Mouse (Mus musculus) MEL (cell line): ENCODE results near the gene Ctsl. TPM values are rescaled to one million over a fixed set of nuclear protein-coding genes. Genes with fewer than 3 reads are reported as not detected.

ENCODE experiments used
- DNase-seq: peaks from one replicate; pipeline ENCODE4 v3.0.0; 2011; ENCODE audit warnings: low read depth, low spot score
- H3K27ac ChIP-seq: 2 replicates; pipeline ENCODE4 v1.5.1; 2012; ENCODE audit warnings: low read depth, mild to moderate bottlenecking, control low read depth, low read length, moderate library complexity; ENCODE audit not compliant: control insufficient read depth
- H3K27me3 ChIP-seq, 2 experiments: fragments of 150-350 bp in 1 of 2; sonication (generic) in 1 of 2; 2 replicates each; pipeline ENCODE4 v1.6.1; 2012; ENCODE audit warnings: low read length in 2 of 2, mild to moderate bottlenecking in 2 of 2, improper control_type of control experiment in 1 of 2, moderate library complexity in 1 of 2; ENCODE audit not compliant: insufficient read depth in 2 of 2, control insufficient read depth in 1 of 2
- H3K36me3 ChIP-seq, 2 experiments: 2 replicates each; pipeline ENCODE4 v1.6.1; 2012 to 2014; ENCODE audit warnings: low read length in 2 of 2, improper control_type of control experiment in 1 of 2, inconsistent platforms in 1 of 2, mild to moderate bottlenecking in 1 of 2; ENCODE audit not compliant: insufficient read depth in 2 of 2, control insufficient read depth in 1 of 2
- H3K4me1 ChIP-seq, 2 experiments: fragments of 150-350 bp in 1 of 2; sonication (generic) in 1 of 2; 2 replicates each; pipeline ENCODE4 v1.6.1; 2012; ENCODE audit warnings: low read length in 2 of 2, improper control_type of control experiment in 1 of 2, mild to moderate bottlenecking in 1 of 2; ENCODE audit not compliant: insufficient read depth in 2 of 2, control insufficient read depth in 1 of 2
- H3K4me3 ChIP-seq, 2 experiments: fragments of 150-350 bp in 1 of 2; sonication (generic) in 1 of 2; 2 replicates each; pipeline ENCODE4 v1.5.1; 2012; ENCODE audit warnings: low read depth in 2 of 2, low read length in 2 of 2, mild to moderate bottlenecking in 2 of 2, moderate library complexity in 2 of 2, control low read depth in 1 of 2, improper control_type of control experiment in 1 of 2; ENCODE audit not compliant: control insufficient read depth in 1 of 2, insufficient read depth in 1 of 2
- H3K79me2 ChIP-seq: 2 replicates; pipeline ENCODE4 v1.6.1; 2012; ENCODE audit warnings: mild to moderate bottlenecking, low read length, moderate library complexity; ENCODE audit not compliant: control insufficient read depth, poor library complexity, insufficient read depth
- H3K9ac ChIP-seq: 2 replicates; pipeline ENCODE4 v1.6.1; 2012; ENCODE audit warnings: low read depth, mild to moderate bottlenecking, control low read depth, low read length, moderate library complexity; ENCODE audit not compliant: control insufficient read depth, poor library complexity, severe bottlenecking
- H3K9me3 ChIP-seq: fragments of 150-350 bp; sonication (generic); replicated peaks from 2 replicates; pipeline ENCODE4 v1.6.1; 2012; ENCODE audit warnings: mild to moderate bottlenecking, low read length, improper control_type of control experiment, moderate library complexity; ENCODE audit not compliant: insufficient read depth
- BHLHE40 ChIP-seq: IDR thresholded peaks from 2 replicates; pipeline ENCODE4 v1.6.1; 2012; ENCODE audit warnings: low read depth, mild to moderate bottlenecking, inconsistent platforms, low read length, improper control_type of control experiment, borderline replicate concordance
- CHD1 ChIP-seq: IDR thresholded peaks from 2 replicates; pipeline ENCODE4 v1.6.1; 2012; ENCODE audit warnings: low read depth, mild to moderate bottlenecking, inconsistent platforms, low read length, improper control_type of control experiment
- CHD2 ChIP-seq: IDR thresholded peaks from 2 replicates; pipeline ENCODE4 v1.6.1; 2011; ENCODE audit warnings: low read length, improper control_type of control experiment
- CTCF ChIP-seq, 3 experiments: IDR thresholded peaks in 2 of 3; conservative IDR thresholded peaks in 1 of 3; 2 replicates each; pipeline ENCODE4 v1.5.1; 2011 to 2012; ENCODE audit warnings: low read length in 3 of 3, low read depth in 2 of 3, mild to moderate bottlenecking in 2 of 3, improper control_type of control experiment in 1 of 3, inconsistent platforms in 1 of 3, mixed read lengths in 1 of 3, moderate library complexity in 1 of 3; ENCODE audit not compliant: control insufficient read depth in 1 of 3, insufficient read depth in 1 of 3, poor library complexity in 1 of 3, severe bottlenecking in 1 of 3
- ELF1 ChIP-seq: IDR thresholded peaks from 2 replicates; pipeline ENCODE4 v1.6.1; 2014; ENCODE audit warnings: low read depth, mild to moderate bottlenecking, inconsistent platforms, low read length, improper control_type of control experiment, moderate library complexity
- EP300 ChIP-seq, 2 experiments: IDR thresholded peaks; 2 replicates each; pipeline ENCODE4 v1.6.1; 2011; ENCODE audit warnings: improper control_type of control experiment in 2 of 2, low read length in 2 of 2, low read depth in 1 of 2, mild to moderate bottlenecking in 1 of 2
- GABPA ChIP-seq: IDR thresholded peaks from 2 replicates; pipeline ENCODE4 v1.6.1; 2012; ENCODE audit warnings: low read depth, mild to moderate bottlenecking, inconsistent platforms, low read length, improper control_type of control experiment, moderate library complexity
- GATA1 ChIP-seq: IDR thresholded peaks from 2 replicates; pipeline ENCODE4 v1.6.1; 2011; ENCODE audit warnings: low read depth, low read length, improper control_type of control experiment
- HCFC1 ChIP-seq: IDR thresholded peaks from 2 replicates; pipeline ENCODE4 v1.6.1; 2012; ENCODE audit warnings: low read depth, mild to moderate bottlenecking, inconsistent platforms, low read length, improper control_type of control experiment, moderate library complexity
- MAZ ChIP-seq: IDR thresholded peaks from 2 replicates; pipeline ENCODE4 v1.6.1; 2012; ENCODE audit warnings: low read depth, mild to moderate bottlenecking, inconsistent platforms, low read length, improper control_type of control experiment
- MYB ChIP-seq: IDR thresholded peaks from 2 replicates; pipeline ENCODE4 v1.6.1; 2011; ENCODE audit warnings: mild to moderate bottlenecking, low read depth, low read length, improper control_type of control experiment
- MYC ChIP-seq: IDR thresholded peaks from 2 replicates; pipeline ENCODE4 v1.6.1; 2011; ENCODE audit warnings: low read depth, mild to moderate bottlenecking, low read length, improper control_type of control experiment, moderate library complexity
- NELFE ChIP-seq: IDR thresholded peaks from 2 replicates; pipeline ENCODE4 v1.6.1; 2011; ENCODE audit warnings: low read depth, low read length, improper control_type of control experiment
- NRF1 ChIP-seq: IDR thresholded peaks from 2 replicates; pipeline ENCODE4 v1.6.1; 2014; ENCODE audit warnings: low read depth, mild to moderate bottlenecking, inconsistent platforms, low read length, improper control_type of control experiment, moderate library complexity; ENCODE audit not compliant: poor library complexity, insufficient read depth, severe bottlenecking
- POLR2A ChIP-seq, 2 experiments: IDR thresholded peaks; 2 replicates each; pipeline ENCODE4 v1.6.1; 2011 to 2012; ENCODE audit warnings: low read length in 2 of 2, mild to moderate bottlenecking in 2 of 2, control low read depth in 1 of 2, improper control_type of control experiment in 1 of 2, low read depth in 1 of 2, moderate library complexity in 1 of 2; ENCODE audit not compliant: control insufficient read depth in 1 of 2, insufficient read depth in 1 of 2, poor library complexity in 1 of 2
- POLR2AphosphoS5 ChIP-seq: IDR thresholded peaks from 2 replicates; pipeline ENCODE4 v1.6.1; 2012; ENCODE audit warnings: low read depth, borderline replicate concordance, mild to moderate bottlenecking, inconsistent platforms, low read length, moderate library complexity, mixed read lengths
- RAD21 ChIP-seq: IDR thresholded peaks from 2 replicates; pipeline ENCODE4 v1.6.1; 2011; ENCODE audit warnings: mild to moderate bottlenecking, low read depth, low read length, improper control_type of control experiment
- SMC3 ChIP-seq: IDR thresholded peaks from 2 replicates; pipeline ENCODE4 v1.6.1; 2011; ENCODE audit warnings: low read depth, low read length, improper control_type of control experiment
- UBTF ChIP-seq: IDR thresholded peaks from 2 replicates; pipeline ENCODE4 v1.6.1; 2012; ENCODE audit warnings: low read depth, mild to moderate bottlenecking, inconsistent platforms, low read length, improper control_type of control experiment, moderate library complexity, borderline replicate concordance; ENCODE audit not compliant: insufficient read depth
- USF1 ChIP-seq: IDR thresholded peaks from 2 replicates; pipeline ENCODE4 v1.6.1; 2014; ENCODE audit warnings: low read depth, mild to moderate bottlenecking, inconsistent platforms, low read length, improper control_type of control experiment, moderate library complexity
- ZC3H11A ChIP-seq: IDR thresholded peaks from 2 replicates; pipeline ENCODE4 v1.6.1; 2012; ENCODE audit warnings: low read depth, mild to moderate bottlenecking, inconsistent platforms, low read length, improper control_type of control experiment
- ZKSCAN1 ChIP-seq: IDR thresholded peaks from 2 replicates; pipeline ENCODE4 v1.6.1; 2012; ENCODE audit warnings: low read depth, mild to moderate bottlenecking, inconsistent platforms, low read length, improper control_type of control experiment, moderate library complexity
- ZMIZ1 ChIP-seq: IDR thresholded peaks from 2 replicates; pipeline ENCODE4 v1.6.1; 2012; ENCODE audit warnings: low read depth, mild to moderate bottlenecking, inconsistent platforms, low read length, improper control_type of control experiment, moderate library complexity
- ZNF384 ChIP-seq: IDR thresholded peaks from 2 replicates; pipeline ENCODE4 v1.6.1; 2012; ENCODE audit warnings: low read depth, mild to moderate bottlenecking, inconsistent platforms, low read length, improper control_type of control experiment
- polyA plus RNA-seq, 2 experiments: library from polyadenylated mRNA; stranded (reverse) in 1 of 2; unstranded in 1 of 2; fragments of >175 nt in 1 of 2; fragments of >200 nt in 1 of 2; gene quantifications; 2 replicates each; pipeline versions ENCODE4 v1.2.1 to v1.2.4; 2012; ENCODE audit warnings: low replicate concordance in 2 of 2, low read depth in 1 of 2; ENCODE audit not compliant: insufficient read length in 2 of 2, insufficient read depth in 1 of 2, missing spikeins in 1 of 2
- total RNA-seq: library from RNA; depleted of rRNA; stranded (reverse); fragments of 300-350 nt; gene quantifications from 2 replicates; pipeline ENCODE4 v1.2.3, GENCODE M21; 2012

Ctsl gene
- total and polyA plus RNA-seq, 3 experiments, result 20.1 to 39.2 TPM; not detected in 1

GRCm38 (mm10) chr13:64410604-64411003 lies 39.9 kb upstream of the Ctsl start (continued):
- TF ChIP-seq ELF1 (no peak), POLR2AphosphoS5 (no peak), GABPA (no peak)
- TF ChIP-seq, all 39 proteins: peak for 6

GRCm38 (mm10) chr13:64407992-64408391 lies 37.3 kb upstream of the Ctsl start:
- peaks cover 0 to 31% of the 10 kb centered on the region in 2 experiments; a peak in 2 of 4 replicates for H3K36me3 ChIP-seq
- H3K27ac ChIP-seq, result no peak overlapping the region
- no peaks in the 10 kb centered on the region for H3K79me2 ChIP-seq
- peaks cover 16 to 23% of the 10 kb centered on the region in 2 experiments for H3K4me1 ChIP-seq
- H3K4me3 ChIP-seq, result no peak overlapping the region
- H3K9me3 ChIP-seq, result no peaks in the 10 kb centered on the region
- no peak overlapping the region for H3K9ac ChIP-seq
- DNase-seq, result peak; percentile 44
- TF ChIP-seq ZKSCAN1, result no peak
- TF ChIP-seq HCFC1, result no peak
- no peak for TF ChIP-seq NELFE
- H3K27me3 ChIP-seq, result no peaks in the 10 kb centered on the region

DNA sequence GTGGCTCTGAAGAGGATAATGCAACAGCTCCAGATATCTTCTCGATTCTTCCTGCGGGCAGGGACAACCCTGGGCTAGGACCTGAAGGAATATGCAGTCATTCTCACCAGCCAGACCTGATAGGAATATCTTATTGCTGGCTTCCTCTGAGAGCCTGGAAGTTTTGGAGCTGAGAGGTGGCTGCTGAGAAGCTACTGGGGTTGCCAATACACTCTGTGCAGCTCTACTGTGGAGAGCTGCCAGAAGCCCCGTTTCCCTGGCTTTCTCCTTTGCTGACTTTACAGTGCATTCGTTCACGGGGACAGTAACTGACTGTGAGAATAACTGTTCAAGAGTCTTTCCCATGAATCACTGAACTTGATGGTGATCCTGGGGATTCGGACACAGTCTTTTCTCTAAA lies 34.9 kb upstream of the Ctsl start:
- Histone ChIP-seq H3K9me3 (no peaks in the 10 kb centered on the region), H3K27me3 (no peaks in the 10 kb centered on the region), H3K27ac (no peak overlapping the region), H3K4me3 (no peak overlapping the region), H3K9ac (no peak overlapping the region), H3K79me2 (no peaks in the 10 kb centered on the region), H3K4me1 (peaks cover 11 to 14% of the 10 kb centered on the region in 2 experiments), H3K36me3 (peaks cover 0 to 26% of the 10 kb centered on the region in 2 experiments; a peak in 2 of 4 replicates)
- TF ChIP-seq ZMIZ1 (no peak), GATA1 (no peak), NRF1 (no peak), USF1 (no peak), MYB (no peak), ZNF384 (no peak), CTCF (IDR thresholded peaks at IDR 0.05 in 2 of 3, conservative IDR thresholded peaks at IDR 0.05 in 1 of 3; ENCODE audit: control insufficient read depth in 1 of 3, insufficient read depth in 1 of 3, low read depth in 2 of 3, low read length in 3 of 3, poor library complexity in 1 of 3, severe bottlenecking in 1 of 3) (no peak), RAD21 (no peak), BHLHE40 (no peak), POLR2AphosphoS5 (no peak), MAZ (no peak), CHD1 (no peak), UBTF (no peak), POLR2A (IDR thresholded peaks at IDR 0.05; ENCODE audit: control insufficient read depth in 1 of 2, insufficient read depth in 1 of 2, low read depth in 1 of 2, low read length in 2 of 2, poor library complexity in 1 of 2) (no peak), ZC3H11A (no peak), MYC (no peak), EP300 (IDR thresholded peaks at IDR 0.05; ENCODE audit: low read depth in 1 of 2, low read length in 2 of 2) (no peak), ZKSCAN1 (no peak), CHD2 (no peak), SMC3 (no peak)
- DNase-seq, result no peak
